Mouse (Mus musculus): Measurements from ENCODE around the gene Dazl.

- no peak for TF ChIP-seq POLR2A (IDR thresholded peaks at IDR 0.05; ENCODE audit: borderline replicate concordance, control insufficient read depth, low read depth, low read length)
- no peak for TF ChIP-seq CTCF (IDR thresholded peaks at IDR 0.05; ENCODE audit: control insufficient read depth, insufficient read depth, low read length)
Observed at GRCm38 (mm10) chr17:50236702-50237435, 56.6 kb downstream of the Dazl start.
